Mouse (Mus musculus) neural tube, embryonic 11.5 days (tissue): ENCODE measurements around the gene Gng7. TPM values are rescaled to one million over a fixed set of nuclear protein-coding genes. Genes with fewer than 3 reads are reported as not detected.

ENCODE experiments used
- ATAC-seq: fragments of 200-750 bp; cut with Nextera tagmentation; 2 replicates; pipeline ENCODE4 v1.8.0; 2017; ENCODE audit warnings: moderate number of reproducible peaks, mild to moderate bottlenecking, moderate TSS enrichment, moderate library complexity; ENCODE audit not compliant: insufficient read depth, low FRiP score, low TSS enrichment
- DNase-seq: peaks from one replicate; pipeline ENCODE4 v3.0.0-alpha.2; 2015; ENCODE audit warnings: low spot score
- H3K27ac ChIP-seq: fragments of 300-500 bp; sonication (generic); 2 replicates; pipeline ENCODE4 v1.5.1; 2014; ENCODE audit warnings: low read depth, mild to moderate bottlenecking, low read length
- H3K27me3 ChIP-seq: fragments of 300-500 bp; sonication (generic); 2 replicates; pipeline ENCODE4 v1.6.1; 2014; ENCODE audit warnings: mild to moderate bottlenecking, low read length, mixed read lengths; ENCODE audit not compliant: control insufficient read depth, insufficient read depth
- H3K36me3 ChIP-seq: fragments of 300-500 bp; sonication (generic); 2 replicates; pipeline ENCODE4 v1.6.1; 2014; ENCODE audit warnings: mild to moderate bottlenecking, low read length, moderate library complexity, mixed read lengths; ENCODE audit not compliant: control insufficient read depth, insufficient read depth
- H3K4me1 ChIP-seq: fragments of 300-500 bp; sonication (generic); 2 replicates; pipeline ENCODE4 v1.6.1; 2014; ENCODE audit warnings: low read length, mixed read lengths; ENCODE audit not compliant: control insufficient read depth, insufficient read depth
- H3K4me2 ChIP-seq: fragments of 300-500 bp; sonication (generic); 2 replicates; pipeline ENCODE4 v1.6.1; 2014; ENCODE audit warnings: low read depth, mild to moderate bottlenecking, moderate library complexity
- H3K4me3 ChIP-seq: fragments of 300-500 bp; sonication (generic); 2 replicates; pipeline ENCODE4 v1.5.1; 2014; ENCODE audit warnings: low read depth, low read length
- H3K9ac ChIP-seq: fragments of 300-500 bp; sonication (generic); 2 replicates; pipeline ENCODE4 v1.6.1; 2014; ENCODE audit warnings: mild to moderate bottlenecking, low read length
- H3K9me3 ChIP-seq: fragments of 300-500 bp; sonication (generic); 2 replicates; pipeline ENCODE4 v1.6.1; 2016; ENCODE audit warnings: low read length; ENCODE audit not compliant: control insufficient read depth
- WGBS: fragments of 180-500 bp; shearing (Covaris S2); extraction: QIAGEN DNeasy Blood & Tissue Kit; methylation state at CpG from one replicate; pipeline ENCODE4 v1.1.7; 2014; 5-methylcytosine and 5-hydroxymethylcytosine counted together
- polyA plus RNA-seq: library from polyadenylated mRNA; unstranded; fragments of >200 nt; fragmentation: Nextera tagmentation; extraction: Ambion mirVana; gene quantifications from 2 replicates; pipeline ENCODE4 v1.2.1, GENCODE M21; 2014

Gene Gng7
- polyA plus RNA-seq, 1 experiment from 2014 or later = 9.4 TPM

GRCm38 (mm10) chr10:80985970-80986701, 28.6 kb downstream of the Gng7 start:
- DNase-seq (no peak), ATAC-seq (no peak)
- Histone ChIP-seq H3K4me3 (no peak overlapping the region), H3K27me3 (peaks cover 24% of the 10 kb centered on the region), H3K9me3 (no peaks in the 10 kb centered on the region), H3K27ac (no peak overlapping the region), H3K9ac (no peak overlapping the region), H3K36me3 (no peaks in the 10 kb centered on the region), H3K4me2 (no peak overlapping the region), H3K4me1 (0 out of 2 replicates have a peak, but pooled peaks cover 3% of the 10 kb centered on the region)
- 36% methylated on average over 13 of the region's 13 CpGs for WGBS

GRCm38 (mm10) chr10:80985241-80985969, 29.3 kb downstream of the Gng7 start:
- Histone ChIP-seq H3K36me3 (no peaks in the 10 kb centered on the region), H3K9me3 (no peaks in the 10 kb centered on the region), H3K27me3 (peaks cover 24% of the 10 kb centered on the region), H3K4me2 (no peak overlapping the region), H3K9ac (no peak overlapping the region; the same call in 1 of the 2 replicates), H3K4me1 (0 out of 2 replicates have a peak, but pooled peaks cover 3% of the 10 kb centered on the region), H3K4me3 (no peak overlapping the region), H3K27ac (no peak overlapping the region)
- 11% methylated on average over 37 of the region's 37 CpGs for WGBS
- ATAC-seq (no peak), DNase-seq (no peak)

DNA sequence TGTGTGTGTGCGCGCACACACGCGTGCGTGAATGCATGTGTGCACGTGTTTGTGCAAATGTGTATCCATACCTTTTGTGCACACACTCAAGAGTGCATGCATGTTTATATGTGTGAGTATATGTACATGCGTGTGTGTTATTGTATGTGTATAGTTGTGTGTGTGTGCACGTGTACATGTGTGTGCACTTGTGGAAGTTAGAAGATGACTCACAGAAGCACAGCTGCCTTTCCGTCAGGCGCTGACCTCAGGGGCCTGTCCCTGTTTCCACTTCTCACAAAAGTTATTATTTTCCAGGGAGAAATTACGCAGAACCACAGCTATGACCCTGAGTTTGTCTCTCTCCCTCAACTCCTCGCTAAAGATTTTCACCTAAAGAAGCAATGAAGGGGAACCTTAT, 30.5 kb downstream of the Gng7 start:
- DNase-seq (no peak), ATAC-seq (no peak)
- Histone ChIP-seq H3K9me3 (no peaks in the 10 kb centered on the region), H3K36me3 (no peaks in the 10 kb centered on the region), H3K9ac (no peak overlapping the region), H3K4me1 (0 out of 2 replicates have a peak, but pooled peaks cover 3% of the 10 kb centered on the region), H3K27me3 (peaks cover 24% of the 10 kb centered on the region), H3K4me2 (no peak overlapping the region), H3K4me3 (no peak overlapping the region), H3K27ac (no peak overlapping the region)
- 88% methylated on average over 12 of the region's 12 CpGs for WGBS

- H3K4me2 ChIP-seq = no peak overlapping the region
- no peaks in the 10 kb centered on the region for H3K36me3 ChIP-seq
- H3K9ac ChIP-seq = no peak overlapping the region
- H3K4me1 ChIP-seq = 0 out of 2 replicates have a peak, but pooled peaks cover 3% of the 10 kb centered on the region
- no peak for ATAC-seq
- 41% methylated on average over 4 of the region's 4 CpGs for WGBS
- H3K27me3 ChIP-seq = peaks cover 24% of the 10 kb centered on the region
- no peak overlapping the region for H3K27ac ChIP-seq
- H3K9me3 ChIP-seq = no peaks in the 10 kb centered on the region
- no peak overlapping the region for H3K4me3 ChIP-seq
- DNase-seq = no peak
These were observed 32.4 kb downstream of the Gng7 start for GRCm38 (mm10) chr10:80982381-80982780.

DNA sequence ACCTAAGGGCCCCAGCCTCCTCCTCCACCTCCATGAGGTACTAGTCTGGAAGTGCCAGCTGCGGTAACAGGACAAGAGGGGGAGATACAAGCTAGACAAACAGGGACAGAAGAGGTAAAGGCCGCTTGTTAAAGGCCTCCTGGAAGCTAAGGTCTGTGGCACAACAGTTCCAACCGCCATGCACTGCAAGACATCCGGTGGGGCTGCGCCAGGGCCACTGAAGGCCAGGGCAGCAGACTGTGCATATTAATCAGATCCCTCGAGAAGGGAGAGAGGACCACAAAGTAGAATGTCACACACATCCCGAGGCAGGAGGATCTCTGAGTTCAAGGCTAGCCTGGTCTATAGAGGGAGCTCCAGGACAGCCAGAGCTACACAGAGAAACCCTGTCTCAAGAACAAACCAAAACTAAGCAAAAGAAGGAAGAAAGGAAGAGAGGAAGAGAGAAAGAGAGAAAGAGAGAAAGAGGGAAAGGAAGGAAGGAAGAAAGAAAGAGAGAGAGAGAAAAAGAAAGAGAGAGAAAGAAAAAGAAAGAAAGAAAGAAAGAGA, 33.1 kb downstream of the Gng7 start:
- 0 out of 2 replicates have a peak, but pooled peaks cover 3% of the 10 kb centered on the region for H3K4me1 ChIP-seq
- WGBS = 66% methylated on average over 7 of the region's 7 CpGs
- no peaks in the 10 kb centered on the region for H3K36me3 ChIP-seq
- H3K27me3 ChIP-seq = peaks cover 20% of the 10 kb centered on the region
- no peak overlapping the region for H3K4me3 ChIP-seq
- no peak overlapping the region for H3K4me2 ChIP-seq
- H3K27ac ChIP-seq = no peak overlapping the region
- DNase-seq (no peak), ATAC-seq (no peak)
- no peak overlapping the region for H3K9ac ChIP-seq
- no peaks in the 10 kb centered on the region for H3K9me3 ChIP-seq

DNA sequence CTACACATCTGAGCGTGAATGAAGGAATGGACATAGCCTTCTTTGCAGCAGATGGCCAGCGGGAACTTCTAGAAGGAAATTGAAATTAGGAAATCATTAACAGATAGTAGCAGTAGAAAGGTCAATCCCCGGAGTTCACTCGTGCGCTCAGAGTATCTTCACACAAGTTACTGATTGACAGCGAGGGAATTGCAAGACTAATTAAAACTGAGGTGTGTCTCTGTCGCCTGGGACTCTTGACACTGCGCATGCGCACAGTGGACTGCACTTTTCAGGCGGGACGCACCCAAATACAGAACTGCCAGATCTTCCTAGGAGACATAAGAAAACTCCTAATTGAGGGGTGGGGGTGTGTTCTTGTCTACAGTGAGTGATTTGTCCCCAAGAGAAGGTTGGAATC, 39.3 kb downstream of the Gng7 start:
- no peak for ATAC-seq
- H3K9me3 ChIP-seq = no peaks in the 10 kb centered on the region
- WGBS = 89% methylated on average over 11 of the region's 11 CpGs

GRCm38 (mm10) chr10:80973722-80974121, 41.0 kb downstream of the Gng7 start:
- WGBS = 64% methylated on average over 1 of the region's 1 CpGs
- H3K9me3 ChIP-seq = no peaks in the 10 kb centered on the region
- no peak for ATAC-seq

More for the DNA sequence above, 39.3 kb downstream of the Gng7 start:
- no peaks in the 10 kb centered on the region for H3K4me1 ChIP-seq
- no peak overlapping the region for H3K4me2 ChIP-seq
- H3K27me3 ChIP-seq = no peaks in the 10 kb centered on the region
- H3K9ac ChIP-seq = no peak overlapping the region
- DNase-seq = no peak
- H3K4me3 ChIP-seq = no peak overlapping the region
- H3K36me3 ChIP-seq = no peaks in the 10 kb centered on the region
- no peak overlapping the region for H3K27ac ChIP-seq

DNA sequence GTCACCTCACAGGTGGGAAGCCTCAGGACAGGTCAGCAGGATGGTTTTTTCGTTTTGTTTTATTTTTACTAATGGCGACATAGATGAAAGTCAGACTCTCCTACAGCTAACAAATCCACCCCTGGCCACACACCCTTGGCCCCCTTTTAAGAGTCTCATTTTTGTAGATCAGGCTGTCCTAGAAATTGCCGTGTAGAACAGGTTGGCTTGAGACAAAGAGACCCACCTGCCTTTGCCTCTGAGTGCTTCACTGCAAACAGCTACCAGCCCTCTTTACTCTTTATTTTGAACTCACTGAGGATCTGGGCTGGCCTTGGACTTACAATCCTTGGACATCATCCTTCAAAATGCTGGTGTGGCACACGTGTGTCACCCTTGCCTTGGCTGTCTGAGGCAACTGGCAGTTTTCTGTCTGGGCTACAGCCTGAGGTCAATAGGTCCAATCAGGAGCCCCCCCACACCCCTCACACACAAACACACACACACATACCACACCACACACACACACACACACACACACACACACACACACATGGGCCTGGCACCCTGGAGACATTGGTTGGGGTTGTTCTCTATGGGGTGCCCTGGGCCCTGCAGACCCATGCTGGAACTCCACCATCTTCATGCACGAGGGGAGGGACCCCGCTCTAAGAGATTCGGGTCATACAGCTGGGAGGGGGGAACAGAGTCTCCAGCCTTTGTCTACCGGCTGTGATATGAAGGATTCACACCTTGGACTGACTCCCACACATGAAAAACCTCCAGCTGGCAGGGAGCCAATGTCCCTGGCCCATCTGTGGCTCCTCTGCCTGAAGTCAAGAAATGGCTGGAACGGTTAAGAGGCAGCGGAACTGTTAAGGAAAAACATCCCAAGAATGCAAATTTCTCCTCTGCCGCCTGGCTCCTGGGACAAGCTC, 42.4 kb downstream of the Gng7 start:
- Histone ChIP-seq H3K4me2 (no peak overlapping the region), H3K27ac (no peak overlapping the region), H3K4me3 (no peak overlapping the region), H3K36me3 (no peaks in the 10 kb centered on the region), H3K9me3 (no peaks in the 10 kb centered on the region), H3K4me1 (no peaks in the 10 kb centered on the region), H3K9ac (no peak overlapping the region), H3K27me3 (no peaks in the 10 kb centered on the region)
- 53% methylated on average over 11 of the region's 11 CpGs for WGBS
- DNase-seq = no peak
- ATAC-seq = no peak

More at GRCm38 (mm10) chr10:80973722-80974121, 41.0 kb downstream of the Gng7 start:
- H3K4me3 ChIP-seq = no peak overlapping the region
- no peak overlapping the region for H3K27ac ChIP-seq
- no peaks in the 10 kb centered on the region for H3K4me1 ChIP-seq
- no peaks in the 10 kb centered on the region for H3K36me3 ChIP-seq
- no peak overlapping the region for H3K9ac ChIP-seq
- H3K4me2 ChIP-seq = no peak overlapping the region
- H3K27me3 ChIP-seq = no peaks in the 10 kb centered on the region
- no peak for DNase-seq
